Mouse (Mus musculus) layer of hippocampus, adult 8-10 months (tissue): Measurements from ENCODE around the gene Gm47959. TPM values are rescaled to one million over a fixed set of nuclear protein-coding genes. Genes with fewer than 3 reads are reported as not detected.

Experiments
- DNase-seq, 2 experiments: peaks; one replicate each; pipeline ENCODE4 v3.0.0; 2022; ENCODE audit warnings: low spot score in 2 of 2
- total RNA-seq, 4 experiments: library from RNA; stranded (reverse); gene quantifications; 2 replicates each; pipeline ENCODE4 v1.2.4; 2022

Gm47959 gene
- total RNA-seq, 4 experiments from 2014 or later, result not detected

GRCm38 (mm10) chr1:83032508-83032907 is 32.2 kb downstream of the Gm47959 start:
- no peak for DNase-seq

DNA sequence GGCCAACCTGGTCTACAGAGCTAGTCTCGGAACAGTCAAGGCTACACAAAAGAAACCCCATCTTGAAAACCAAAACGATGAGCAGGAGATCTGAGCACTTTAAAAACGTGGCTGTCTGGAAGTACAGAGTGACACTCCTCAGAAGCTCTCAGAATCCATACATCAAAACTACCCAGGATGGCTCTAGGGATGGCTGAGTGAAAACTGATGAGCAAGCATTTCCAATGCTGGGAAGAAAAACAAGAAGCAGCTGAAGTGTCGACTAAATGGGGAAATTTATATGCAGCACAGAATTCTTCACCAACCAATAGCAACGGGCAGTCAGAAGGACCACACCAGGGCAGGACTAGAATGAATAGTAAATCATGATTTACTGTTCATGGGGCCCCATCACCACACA is 34.2 kb downstream of the Gm47959 start:
- DNase-seq, result no peak

GRCm38 (mm10) chr1:83036892-83037667 is 36.7 kb downstream of the Gm47959 start:
- no peak for DNase-seq

- peak; percentile 3 to 27 for DNase-seq
These were observed 37.8 kb downstream of the Gm47959 start, which contains the start of gene Slc19a3 for GRCm38 (mm10) chr1:83038109-83038672. Gene Slc19a3, minus strand, starts transcription at chr1:83038448.

DNA sequence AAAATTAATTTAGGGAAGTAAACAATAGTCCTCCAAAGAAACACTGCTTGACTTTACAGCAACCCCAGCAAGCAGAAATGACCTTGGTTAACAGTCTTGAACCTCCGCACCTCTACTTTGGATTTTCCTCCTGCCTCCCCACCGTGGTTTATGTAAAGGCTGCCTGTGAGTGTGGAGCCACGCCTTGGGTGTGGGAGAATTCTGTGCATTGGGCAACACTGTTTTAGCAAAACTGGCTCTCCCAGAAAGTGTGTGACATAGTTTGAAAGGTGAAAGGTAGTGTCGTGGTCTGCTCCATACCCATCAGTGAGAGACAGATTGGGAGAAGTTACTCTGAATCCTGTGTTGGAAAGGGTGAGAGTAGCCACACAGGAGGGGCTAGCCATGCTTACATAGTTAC is 38.7 kb downstream of the Gm47959 start:
- no peak for DNase-seq

- no peak for DNase-seq
These were observed 42.0 kb downstream of the Gm47959 start, which contains the start of gene Krtap28-10 for GRCm38 (mm10) chr1:83042380-83042779. Gene Krtap28-10, minus strand, starts transcription at chr1:83042480.

- no peak for DNase-seq
These were observed 44.6 kb downstream of the Gm47959 start, which contains the start of gene Gm47969 for GRCm38 (mm10) chr1:83044882-83045427. Gene Gm47969, plus strand, starts transcription at chr1:83044932.

Other genes with a start within 250 kb of the Gm47959 start
- gene Tm4sf20, start 232.1 kb upstream of the Gm47959 start, total RNA-seq, result not detected
- not detected for gene Gm47791, start 229.3 kb upstream of the Gm47959 start, total RNA-seq
- gene Agfg1, start 161.1 kb upstream of the Gm47959 start, total RNA-seq, result 10 to 100 TPM; 61.6 to 70.6 (median 67.7) TPM
- gene A030005L19Rik, start 87.2 kb upstream of the Gm47959 start, total RNA-seq, result 1 to 10 TPM in 1 of 4 experiments, under 1 TPM in 1, not detected in 2; 0.70 to 1.6 TPM
- not detected for gene A030014E15Rik, start 75.6 kb upstream of the Gm47959 start, total RNA-seq
- not detected for gene Gm6217, start 69.1 kb upstream of the Gm47959 start, total RNA-seq
- not detected for gene A030003K21Rik, start 57.2 kb upstream of the Gm47959 start, total RNA-seq
- gene Gm7544, start 44.5 kb upstream of the Gm47959 start, total RNA-seq, result not detected
- not detected for gene Gm47955, start 40.3 kb upstream of the Gm47959 start, total RNA-seq
- 1 to 10 TPM; 1.4 to 2.3 (median 1.6) TPM for gene Slc19a3, start 37.9 kb downstream of the Gm47959 start, total RNA-seq
- not detected for gene Krtap28-10, start 41.9 kb downstream of the Gm47959 start, total RNA-seq
- not detected for gene Gm47969, start 44.4 kb downstream of the Gm47959 start, total RNA-seq
- not detected for gene A030005K14Rik, start 58.8 kb downstream of the Gm47959 start, total RNA-seq
- under 1 TPM in 1 of 4 experiments, not detected in 3; 0.33 TPM for gene Krtap28-13, start 60.4 kb downstream of the Gm47959 start, total RNA-seq
- not detected for gene Ccl20, start 116.2 kb downstream of the Gm47959 start, total RNA-seq
- gene Daw1, start 159.2 kb downstream of the Gm47959 start, total RNA-seq, result 1 to 10 TPM in 2 of 4 experiments, under 1 TPM in 2; 0.66 to 1.6 (median 1.1) TPM